Mouse (Mus musculus) liver, adult 2 months (tissue): ENCODE measurements around the gene Nxph3. TPM values are rescaled to one million over a fixed set of nuclear protein-coding genes. Genes with fewer than 3 reads are reported as not detected.

ENCODE experiments used
- DNase-seq: peaks from one replicate; pipeline ENCODE4 v3.0.0-alpha.2; 2011; ENCODE audit warnings: low read depth, low spot score; ENCODE audit errors: extremely low read depth
- H3K27ac ChIP-seq: fragments of 200-500 bp; replicated peaks from 2 replicates; pipeline ENCODE4 v1.5.1; 2012; ENCODE audit warnings: low read depth, mild to moderate bottlenecking, control low read depth, inconsistent platforms, low read length; ENCODE audit not compliant: insufficient read depth
- H3K27me3 ChIP-seq: fragments of 200-500 bp; 2 replicates; pipeline ENCODE4 v1.6.1; 2012; ENCODE audit warnings: mild to moderate bottlenecking, moderate library complexity, low read length, inconsistent platforms; ENCODE audit not compliant: control insufficient read depth, insufficient read depth
- H3K36me3 ChIP-seq: fragments of 200-500 bp; 2 replicates; pipeline ENCODE4 v1.6.1; 2012; ENCODE audit warnings: low read length, inconsistent platforms; ENCODE audit not compliant: control insufficient read depth, insufficient read depth
- H3K4me1 ChIP-seq: fragments of 200-500 bp; 2 replicates; pipeline ENCODE4 v1.6.1; 2011; ENCODE audit warnings: low read length; ENCODE audit not compliant: control insufficient read depth, insufficient read depth
- H3K4me3 ChIP-seq: fragments of 200-500 bp; 2 replicates; pipeline ENCODE4 v1.5.1; 2011; ENCODE audit warnings: low read depth, mild to moderate bottlenecking, control low read depth, low read length, moderate library complexity; ENCODE audit not compliant: insufficient read depth
- H3K79me2 ChIP-seq: fragments of 200-500 bp; 2 replicates; pipeline ENCODE4 v1.6.1; 2012; ENCODE audit warnings: inconsistent platforms, mild to moderate bottlenecking, low read length, moderate library complexity; ENCODE audit not compliant: control insufficient read depth, insufficient read depth
- H3K9ac ChIP-seq: fragments of 200-500 bp; 2 replicates; pipeline ENCODE4 v1.6.1; 2012; ENCODE audit warnings: low read depth, mild to moderate bottlenecking, control low read depth, inconsistent platforms, low read length
- CTCF ChIP-seq: fragments of 200-500 bp; IDR thresholded peaks from 2 replicates; pipeline ENCODE4 v1.5.1; 2011; ENCODE audit warnings: low read depth, low read length, control low read depth
- POLR2A ChIP-seq: fragments of 200-500 bp; IDR thresholded peaks from 2 replicates; pipeline ENCODE4 v1.6.1; 2011; ENCODE audit warnings: low read length, control low read depth; ENCODE audit not compliant: insufficient read depth; ENCODE audit errors: extremely low read depth
- WGBS: fragments of 180-500 bp; shearing (Covaris S2); methylation state at CpG from one replicate; pipeline ENCODE4 v1.1.7; 2018; 5-methylcytosine and 5-hydroxymethylcytosine counted together
- polyA plus RNA-seq: library from polyadenylated mRNA; depleted of rRNA; stranded (reverse); fragments of >200 nt; gene quantifications from 2 replicates; pipeline ENCODE4 v1.2.3, GENCODE M21; 2012
- total RNA-seq: library from RNA; depleted of rRNA; stranded (reverse); fragments of >200 nt; gene quantifications from 2 replicates; pipeline ENCODE4 v1.2.3, GENCODE M21; 2014

The Nxph3 gene
- total and polyA plus RNA-seq, 2 experiments: 0.05 TPM; not detected in 1

DNA sequence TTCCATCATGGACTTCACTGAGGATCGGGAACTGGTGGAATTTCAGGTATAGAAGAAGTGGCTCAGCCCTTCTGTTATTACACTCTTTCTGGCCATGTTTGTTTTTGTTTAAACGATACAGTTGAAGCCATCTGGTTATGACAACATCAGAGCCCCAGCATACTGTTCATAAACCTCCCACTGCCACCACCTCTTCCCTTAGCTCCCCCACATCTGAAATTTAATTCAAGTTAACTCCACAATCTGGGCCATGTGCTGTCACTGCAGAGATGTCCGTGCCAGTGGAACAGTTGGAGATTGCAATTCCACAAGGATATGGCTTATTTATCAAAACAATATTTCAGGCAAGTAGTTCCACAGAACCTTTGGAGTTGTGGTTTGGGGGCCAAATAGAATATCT, 20.0 kb downstream of the Nxph3 start:
- no peak for DNase-seq
- H3K79me2 ChIP-seq: no peaks in the 10 kb centered on the region
- no peak overlapping the region for H3K9ac ChIP-seq
- no peak for TF ChIP-seq POLR2A
- no peak for TF ChIP-seq CTCF
- H3K27me3 ChIP-seq: no peaks in the 10 kb centered on the region
- no peak overlapping the region for H3K27ac ChIP-seq
- no peaks in the 10 kb centered on the region for H3K4me1 ChIP-seq
- H3K4me3 ChIP-seq: no peak overlapping the region
- 90% methylated on average over 3 of the region's 3 CpGs for WGBS
- peaks cover 40% of the 10 kb centered on the region for H3K36me3 ChIP-seq

DNA sequence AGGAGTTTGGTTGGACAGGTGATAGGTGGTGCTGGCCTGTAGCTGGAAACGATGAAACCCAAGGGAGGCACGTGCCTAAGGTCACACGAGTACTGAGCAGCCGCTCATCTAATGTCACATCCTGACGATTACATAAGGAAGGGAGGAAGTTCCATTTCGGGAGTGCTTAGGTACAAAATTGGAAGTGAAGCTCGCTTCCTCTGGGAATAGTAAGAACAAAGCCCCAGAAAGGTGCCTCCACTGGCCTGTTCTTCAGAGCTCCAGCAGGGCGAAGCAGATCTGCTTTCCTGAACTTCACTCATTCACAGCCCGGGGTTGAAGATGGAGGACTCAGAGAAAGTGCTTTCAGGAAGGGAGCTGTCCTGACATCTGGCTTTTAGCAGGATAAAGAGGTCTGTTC, 20.4 kb downstream of the Nxph3 start:
- WGBS: 83% methylated on average over 9 of the region's 9 CpGs
- TF ChIP-seq CTCF: no peak
- no peak for TF ChIP-seq POLR2A
- Histone ChIP-seq H3K4me1 (no peaks in the 10 kb centered on the region), H3K36me3 (peaks cover 43% of the 10 kb centered on the region), H3K4me3 (no peak overlapping the region), H3K79me2 (no peaks in the 10 kb centered on the region), H3K27ac (no peak overlapping the region), H3K9ac (no peak overlapping the region), H3K27me3 (no peaks in the 10 kb centered on the region)
- no peak for DNase-seq

DNA sequence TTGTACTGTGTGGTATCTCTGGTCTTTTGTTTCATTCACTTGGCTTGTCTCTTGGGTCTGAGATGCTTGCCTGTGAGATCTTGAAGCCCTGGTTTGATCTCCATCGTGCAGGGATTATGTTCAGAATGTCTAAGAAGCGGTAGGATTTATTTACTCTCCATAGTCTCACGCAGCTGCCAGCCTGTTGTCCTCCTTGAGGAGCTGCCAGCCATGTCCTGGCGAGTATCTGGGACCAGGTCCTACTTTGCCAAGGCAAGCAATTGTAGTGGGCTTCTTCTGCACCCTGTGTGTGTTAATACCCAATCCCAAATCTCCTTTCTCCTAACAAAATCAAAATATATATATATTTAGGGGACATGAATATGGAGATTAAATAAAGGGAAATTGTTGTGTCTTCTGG, 21.4 kb downstream of the Nxph3 start:
- peaks cover 49% of the 10 kb centered on the region for H3K36me3 ChIP-seq
- H3K79me2 ChIP-seq: no peaks in the 10 kb centered on the region
- H3K4me3 ChIP-seq: no peak overlapping the region
- H3K27ac ChIP-seq: no peak overlapping the region
- H3K4me1 ChIP-seq: no peaks in the 10 kb centered on the region
- H3K9ac ChIP-seq: no peak overlapping the region
- WGBS: 90% methylated on average over 4 of the region's 4 CpGs
- DNase-seq: no peak
- TF ChIP-seq CTCF (no peak), POLR2A (no peak)
- no peaks in the 10 kb centered on the region for H3K27me3 ChIP-seq

DNA sequence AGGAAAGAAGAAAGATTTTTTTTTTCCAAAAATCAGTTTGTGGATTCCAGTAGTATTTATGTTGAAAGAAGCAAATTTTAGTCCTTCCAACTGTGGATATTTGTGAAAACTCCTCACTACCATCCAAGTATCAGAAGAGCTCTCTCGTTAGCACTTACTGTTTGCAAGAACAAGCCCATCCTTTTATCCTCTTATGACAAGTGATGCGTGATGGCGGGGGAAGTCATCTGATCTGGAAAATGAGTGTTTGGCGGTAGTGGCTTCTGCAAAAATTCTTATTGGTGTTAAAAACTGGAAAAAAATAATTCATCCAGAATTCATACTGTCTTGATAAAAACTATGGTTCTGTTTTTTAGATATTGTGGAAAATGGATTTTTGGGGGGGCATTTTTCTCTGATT, 22.1 kb downstream of the Nxph3 start:
- peaks cover 52% of the 10 kb centered on the region for H3K36me3 ChIP-seq
- no peak overlapping the region for H3K27ac ChIP-seq
- no peak overlapping the region for H3K4me3 ChIP-seq
- no peak for DNase-seq
- H3K27me3 ChIP-seq: no peaks in the 10 kb centered on the region
- H3K9ac ChIP-seq: no peak overlapping the region
- TF ChIP-seq POLR2A: no peak
- no peaks in the 10 kb centered on the region for H3K79me2 ChIP-seq
- 96% methylated on average over 4 of the region's 4 CpGs for WGBS
- no peaks in the 10 kb centered on the region for H3K4me1 ChIP-seq

DNA sequence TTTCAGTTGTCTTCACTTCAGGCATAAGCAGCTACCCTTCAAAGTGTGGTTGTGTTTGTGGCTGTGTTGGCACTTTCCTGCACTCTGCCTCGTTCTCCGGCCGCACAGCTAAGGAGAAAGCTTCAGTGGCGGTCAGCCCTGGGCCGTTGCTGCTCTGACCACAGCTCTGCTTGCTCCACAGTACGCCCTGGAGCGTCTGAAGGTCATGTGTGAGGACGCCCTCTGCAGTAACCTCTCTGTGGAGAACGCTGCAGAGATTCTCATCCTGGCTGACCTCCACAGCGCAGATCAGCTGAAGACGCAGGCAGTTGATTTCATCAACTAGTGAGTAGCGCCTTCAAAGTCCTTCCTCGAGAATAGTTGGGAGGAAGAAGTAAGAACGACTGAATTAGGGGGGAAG, 24.3 kb downstream of the Nxph3 start:
- H3K36me3 ChIP-seq: peaks cover 64% of the 10 kb centered on the region
- 83% methylated on average over 14 of the region's 14 CpGs for WGBS
- no peak for DNase-seq

DNA sequence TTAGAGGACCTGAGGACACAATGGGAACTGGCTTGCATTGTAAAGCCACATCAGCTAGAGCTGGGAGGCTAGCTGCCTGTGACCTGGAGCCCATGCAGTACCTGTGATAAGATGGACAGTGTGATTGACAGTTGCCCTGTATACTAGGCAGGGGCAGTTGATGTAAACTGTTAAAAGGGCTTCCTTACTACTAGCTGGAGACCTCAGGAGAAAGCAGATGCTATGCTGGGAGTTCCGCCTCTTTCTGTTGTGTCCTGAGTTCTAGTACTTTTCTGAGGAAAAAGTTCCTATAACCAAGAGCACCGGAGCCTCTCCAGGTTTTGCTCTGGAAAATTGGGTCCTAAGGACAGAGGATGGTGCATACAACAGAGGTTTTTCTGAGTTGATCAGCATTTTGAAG, 27.1 kb downstream of the Nxph3 start:
- TF ChIP-seq CTCF (no peak), POLR2A (no peak)
- no peaks in the 10 kb centered on the region for H3K27me3 ChIP-seq
- H3K4me3 ChIP-seq: no peak overlapping the region
- H3K4me1 ChIP-seq: no peaks in the 10 kb centered on the region
- no peaks in the 10 kb centered on the region for H3K79me2 ChIP-seq
- no peak overlapping the region for H3K27ac ChIP-seq
- WGBS: 96% methylated on average over 2 of the region's 2 CpGs
- DNase-seq: no peak
- H3K36me3 ChIP-seq: peaks cover 66% of the 10 kb centered on the region
- no peak overlapping the region for H3K9ac ChIP-seq

More for the DNA sequence above, 24.3 kb downstream of the Nxph3 start:
- TF ChIP-seq POLR2A: no peak
- TF ChIP-seq CTCF: no peak
- Histone ChIP-seq H3K4me1 (no peaks in the 10 kb centered on the region), H3K9ac (no peak overlapping the region), H3K27ac (no peak overlapping the region), H3K27me3 (no peaks in the 10 kb centered on the region), H3K79me2 (no peaks in the 10 kb centered on the region), H3K4me3 (no peak overlapping the region)
